Mouse (Mus musculus) kidney, postnatal 0 days (tissue): Measurements from ENCODE around the gene P4ha2. TPM values are rescaled to one million over a fixed set of nuclear protein-coding genes. Genes with fewer than 3 reads are reported as not detected.

Experiments
- ATAC-seq: fragments of 200-750 bp; cut with Nextera tagmentation; replicated peaks from 2 replicates; pipeline ENCODE4 v1.8.0; 2017; ENCODE audit warnings: low read depth, moderate number of reproducible peaks, moderate TSS enrichment, moderate library complexity; ENCODE audit not compliant: low FRiP score
- DNase-seq: peaks from one replicate; pipeline ENCODE4 v3.0.0-alpha.2; 2016; ENCODE audit warnings: low spot score
- H3K27ac ChIP-seq: fragments of 300-500 bp; sonication (generic); 2 replicates; pipeline ENCODE4 v1.5.1; 2014; ENCODE audit warnings: mild to moderate bottlenecking
- H3K27me3 ChIP-seq: fragments of 300-500 bp; sonication (generic); 2 replicates; pipeline ENCODE4 v1.6.1; 2014; ENCODE audit warnings: low read length, mixed read lengths; ENCODE audit not compliant: insufficient read depth
- H3K36me3 ChIP-seq: fragments of 300-500 bp; sonication (generic); 2 replicates; pipeline ENCODE4 v1.6.1; 2014; ENCODE audit warnings: low read length, mixed read lengths; ENCODE audit not compliant: insufficient read depth
- H3K4me1 ChIP-seq: fragments of 300-500 bp; sonication (generic); replicated peaks from 2 replicates; pipeline ENCODE4 v1.6.1; 2014; ENCODE audit warnings: antibody characterized with exemption, low read length, mixed read lengths; ENCODE audit not compliant: insufficient read depth
- H3K4me2 ChIP-seq: fragments of 300-500 bp; sonication (generic); 2 replicates; pipeline ENCODE4 v1.6.1; 2014; ENCODE audit warnings: mild to moderate bottlenecking, low read length, moderate library complexity, mixed read lengths
- H3K4me3 ChIP-seq: fragments of 300-500 bp; sonication (generic); replicated peaks from 2 replicates; pipeline ENCODE4 v1.5.1; 2014; ENCODE audit warnings: low read depth, low read length
- H3K9ac ChIP-seq: fragments of 300-500 bp; sonication (generic); 2 replicates; pipeline ENCODE4 v1.6.1; 2014; ENCODE audit warnings: low read depth, low read length
- H3K9me3 ChIP-seq: fragments of 300-500 bp; sonication (generic); replicated peaks from 2 replicates; pipeline ENCODE4 v1.6.1; 2016; ENCODE audit warnings: low read length, inconsistent platforms, mixed read lengths
- CTCF ChIP-seq: IDR thresholded peaks from 2 replicates; pipeline ENCODE4 v1.5.1; 2016; ENCODE audit warnings: antibody characterized with exemption, low read depth, mild to moderate bottlenecking, moderate library complexity
- WGBS: fragments of 180-500 bp; shearing (Covaris S2); extraction: QIAGEN DNeasy Blood & Tissue Kit; methylation state at CpG from one replicate; pipeline ENCODE4 v1.1.7; 2014; 5-methylcytosine and 5-hydroxymethylcytosine counted together
- polyA plus RNA-seq: library from polyadenylated mRNA; unstranded; fragments of >200 nt; fragmentation: Nextera tagmentation; extraction: Ambion mirVana; gene quantifications from 2 replicates; pipeline ENCODE4 v1.2.1, GENCODE M21; 2015

Gene P4ha2
- polyA plus RNA-seq, 1 experiment from 2014 or later: 11.2 TPM

DNA sequence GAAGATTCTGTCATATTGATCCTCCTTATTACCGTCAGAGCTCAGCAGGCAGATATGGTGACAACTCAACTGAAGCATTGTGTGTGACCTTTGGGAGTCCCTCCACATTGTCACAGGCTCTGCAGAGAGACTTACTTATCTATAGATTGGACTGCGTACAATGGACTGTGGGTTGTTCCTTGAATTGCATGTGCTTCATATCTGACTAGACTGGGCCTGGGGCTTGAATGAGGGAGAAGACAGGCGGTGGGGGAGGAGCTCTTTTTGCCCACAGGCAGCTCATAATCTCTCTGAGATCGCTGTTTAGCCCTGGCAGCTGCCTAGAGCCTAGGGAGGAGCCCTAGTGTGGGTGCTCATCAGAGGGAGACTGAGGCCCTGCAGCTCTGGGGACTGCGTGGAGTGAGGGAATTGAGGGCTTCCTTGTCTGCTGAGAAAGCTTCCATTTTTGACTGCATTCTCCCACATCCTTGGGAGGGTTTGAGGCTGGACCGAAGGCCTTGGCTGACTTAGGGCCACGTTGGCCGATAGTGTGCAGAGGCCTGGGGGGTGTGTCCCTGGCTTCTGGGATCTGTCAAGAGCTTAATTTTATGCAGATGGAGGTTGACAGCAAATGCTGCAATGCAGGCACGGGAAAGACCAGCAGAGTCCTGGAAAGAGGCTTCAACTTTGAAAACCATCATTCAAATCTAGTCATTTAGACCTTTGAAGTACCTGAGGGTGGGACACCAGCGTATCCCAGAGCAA is 3.0 kb downstream of the P4ha2 start:
- no peaks in the 10 kb centered on the region for H3K27me3 ChIP-seq
- peaks cover 8% of the 10 kb centered on the region; the same call in 1 of the 2 replicates for H3K4me1 ChIP-seq
- no peak for DNase-seq
- no peak overlapping the region for H3K9ac ChIP-seq
- no peaks in the 10 kb centered on the region for H3K36me3 ChIP-seq
- no peaks in the 10 kb centered on the region for H3K9me3 ChIP-seq
- TF ChIP-seq CTCF: no peak
- no peak overlapping the region for H3K27ac ChIP-seq
- ATAC-seq: no peak
- WGBS: 76% methylated on average over 10 of the region's 10 CpGs
- no peak overlapping the region for H3K4me2 ChIP-seq
- H3K4me3 ChIP-seq: no peak overlapping the region

DNA sequence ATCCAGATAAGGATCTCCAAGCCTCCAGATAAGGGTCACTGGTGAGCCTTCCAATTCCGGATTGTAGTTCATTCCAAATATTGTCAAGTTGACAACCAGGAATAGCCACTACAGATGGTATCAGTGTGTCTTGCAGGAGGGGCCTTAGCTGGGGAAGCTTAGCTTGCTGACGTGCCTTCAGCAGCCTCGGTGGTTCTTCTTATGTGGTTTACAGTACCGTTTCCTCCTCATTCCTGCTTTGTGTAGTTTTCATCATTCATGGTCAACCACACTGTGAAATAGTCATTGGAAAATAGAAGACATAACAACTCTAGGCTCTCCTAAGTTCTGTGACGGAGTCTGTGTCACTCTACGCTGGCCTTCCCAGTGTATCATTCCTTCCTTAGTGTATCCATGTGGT is 5.1 kb downstream of the P4ha2 start:
- Histone ChIP-seq H3K4me3 (no peak overlapping the region), H3K27ac (no peak overlapping the region), H3K27me3 (no peaks in the 10 kb centered on the region), H3K9ac (no peak overlapping the region), H3K9me3 (no peaks in the 10 kb centered on the region), H3K4me1 (peaks cover 8% of the 10 kb centered on the region; the same call in 1 of the 2 replicates), H3K4me2 (no peak overlapping the region), H3K36me3 (no peaks in the 10 kb centered on the region)
- no peak for ATAC-seq
- 85% methylated on average over 6 of the region's 6 CpGs for WGBS
- TF ChIP-seq CTCF: no peak
- DNase-seq: no peak

DNA sequence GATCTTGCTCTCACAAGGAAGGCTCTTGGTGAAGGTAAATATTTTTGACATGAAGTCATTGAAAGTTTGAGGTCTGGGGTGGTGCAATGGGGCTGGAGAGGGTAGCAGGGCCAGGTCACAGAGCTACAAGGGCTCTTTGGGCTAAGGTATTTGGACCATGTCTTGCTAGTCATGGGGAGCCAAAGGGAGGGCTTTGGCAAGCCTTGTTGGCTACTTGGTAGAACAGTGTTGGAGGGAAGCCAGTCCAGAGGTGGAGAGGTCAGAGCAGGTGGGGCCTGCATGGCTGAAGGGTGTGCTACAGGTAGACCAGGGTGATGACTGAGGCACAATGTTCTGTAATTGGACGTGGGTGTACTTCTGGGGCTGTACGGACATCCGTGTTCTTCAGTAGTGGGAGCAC is 6.8 kb downstream of the P4ha2 start:
- H3K4me1 ChIP-seq: no peaks in the 10 kb centered on the region
- H3K4me2 ChIP-seq: no peak overlapping the region
- no peak overlapping the region for H3K27ac ChIP-seq
- no peaks in the 10 kb centered on the region for H3K27me3 ChIP-seq
- H3K4me3 ChIP-seq: no peak overlapping the region
- WGBS: 94% methylated on average over 3 of the region's 3 CpGs
- H3K9me3 ChIP-seq: no peaks in the 10 kb centered on the region
- ATAC-seq (no peak), DNase-seq (no peak)
- H3K9ac ChIP-seq: no peak overlapping the region
- no peak for TF ChIP-seq CTCF
- H3K36me3 ChIP-seq: no peaks in the 10 kb centered on the region

DNA sequence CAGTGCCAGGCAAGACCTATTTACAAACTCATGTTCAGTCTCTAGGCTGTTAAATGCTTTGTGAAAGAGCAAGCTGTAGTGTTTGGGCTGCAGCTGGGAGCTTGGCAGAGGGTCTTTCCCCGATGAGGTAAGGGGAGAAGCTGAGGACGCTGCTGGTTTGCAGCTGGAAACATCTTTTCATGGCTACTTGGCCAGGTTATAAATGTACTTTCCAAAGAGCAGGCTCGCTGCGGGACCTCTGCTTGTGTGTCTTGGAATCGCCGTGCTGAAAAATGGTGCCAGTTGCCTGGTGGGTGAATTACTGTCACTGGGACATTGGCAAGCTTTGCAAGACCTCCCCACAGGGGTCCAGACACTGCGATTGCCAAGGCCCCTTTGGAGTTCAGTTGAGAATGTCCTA is 7.3 kb downstream of the P4ha2 start:
- ATAC-seq: no peak
- no peak overlapping the region for H3K9ac ChIP-seq
- TF ChIP-seq CTCF: no peak
- no peaks in the 10 kb centered on the region for H3K36me3 ChIP-seq
- no peaks in the 10 kb centered on the region for H3K9me3 ChIP-seq
- H3K4me3 ChIP-seq: no peak overlapping the region
- no peak overlapping the region for H3K27ac ChIP-seq
- no peak overlapping the region for H3K4me2 ChIP-seq
- 88% methylated on average over 7 of the region's 7 CpGs for WGBS
- no peak for DNase-seq
- H3K4me1 ChIP-seq: no peaks in the 10 kb centered on the region
- H3K27me3 ChIP-seq: no peaks in the 10 kb centered on the region

DNA sequence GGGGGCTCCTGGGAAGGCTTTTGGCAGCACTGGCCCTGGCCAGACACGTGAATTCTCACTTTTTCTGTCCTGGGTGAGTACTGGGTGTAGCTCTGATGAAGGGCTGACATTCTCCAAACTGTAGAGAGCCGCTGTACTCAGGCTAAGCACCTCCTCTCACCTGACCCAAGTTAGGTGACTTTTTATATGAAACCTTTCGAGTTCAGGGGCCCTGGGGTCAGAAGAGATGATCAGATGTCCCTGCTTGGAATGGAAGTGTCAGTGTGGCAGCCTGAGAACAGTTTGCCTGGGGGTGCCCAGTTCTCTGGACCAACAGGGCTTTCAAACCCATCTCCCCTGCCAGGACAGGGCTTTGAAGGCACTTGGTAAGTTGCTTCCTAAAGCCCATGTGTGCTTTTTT is 8.2 kb downstream of the P4ha2 start:
- no peak for ATAC-seq
- no peak overlapping the region for H3K4me3 ChIP-seq
- WGBS: 72% methylated on average over 3 of the region's 3 CpGs

DNA sequence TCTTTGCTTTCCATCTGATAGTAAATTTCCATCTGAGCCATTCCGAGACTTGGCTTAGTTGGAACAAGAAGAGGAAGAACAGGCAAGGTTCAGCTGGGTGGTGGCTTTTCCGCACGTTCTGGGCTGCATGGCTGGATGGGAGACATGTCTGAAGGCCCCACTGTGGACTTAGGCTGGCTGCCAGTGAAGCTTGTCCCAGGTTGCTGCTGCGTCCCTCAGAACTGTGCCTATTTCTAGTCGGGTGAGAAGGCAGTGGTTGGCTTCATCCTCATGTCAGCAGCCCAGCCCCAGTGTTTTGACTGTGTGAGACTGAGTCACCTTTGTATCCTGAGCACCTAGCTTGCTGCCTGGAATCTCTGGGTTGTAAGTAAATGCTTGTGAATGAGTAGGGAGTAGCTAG is 9.0 kb downstream of the P4ha2 start:
- DNase-seq (no peak), ATAC-seq (no peak)
- no peak overlapping the region for H3K4me3 ChIP-seq
- H3K36me3 ChIP-seq: no peaks in the 10 kb centered on the region
- H3K9ac ChIP-seq: no peak overlapping the region
- H3K4me2 ChIP-seq: no peak overlapping the region
- WGBS: 65% methylated on average over 5 of the region's 5 CpGs
- TF ChIP-seq CTCF: no peak
- no peak overlapping the region for H3K27ac ChIP-seq
- H3K4me1 ChIP-seq: peaks cover 14% of the 10 kb centered on the region
- H3K27me3 ChIP-seq: no peaks in the 10 kb centered on the region
- no peaks in the 10 kb centered on the region for H3K9me3 ChIP-seq

More for the DNA sequence above, 8.2 kb downstream of the P4ha2 start:
- TF ChIP-seq CTCF: no peak
- Histone ChIP-seq H3K27me3 (no peaks in the 10 kb centered on the region), H3K4me1 (peaks cover 7% of the 10 kb centered on the region), H3K4me2 (no peak overlapping the region), H3K9ac (no peak overlapping the region), H3K36me3 (no peaks in the 10 kb centered on the region), H3K9me3 (no peaks in the 10 kb centered on the region), H3K27ac (no peak overlapping the region)
- DNase-seq: no peak

DNA sequence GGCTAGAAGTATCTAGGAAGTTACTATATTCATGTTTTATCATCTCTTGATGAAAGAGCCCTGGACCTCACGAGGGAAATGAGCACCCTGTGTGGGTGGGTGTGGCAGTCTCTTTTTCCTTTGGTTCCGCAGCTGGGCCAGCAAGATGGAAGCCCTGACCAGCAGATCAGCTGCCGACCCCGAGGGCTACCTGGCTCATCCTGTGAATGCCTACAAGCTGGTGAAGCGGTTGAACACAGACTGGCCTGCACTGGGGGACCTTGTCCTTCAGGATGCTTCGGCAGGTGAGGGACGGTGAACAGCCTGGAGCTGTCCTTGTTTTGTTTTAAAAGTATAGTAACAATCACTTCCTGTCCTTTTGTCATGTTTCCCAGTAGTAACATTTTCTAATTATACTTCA is 11.4 kb downstream of the P4ha2 start:
- no peak overlapping the region for H3K9ac ChIP-seq
- 79% methylated on average over 7 of the region's 7 CpGs for WGBS
- ATAC-seq (no peak), DNase-seq (no peak)
- no peaks in the 10 kb centered on the region for H3K9me3 ChIP-seq
- H3K27me3 ChIP-seq: no peaks in the 10 kb centered on the region
- H3K4me2 ChIP-seq: no peak overlapping the region
- H3K36me3 ChIP-seq: no peaks in the 10 kb centered on the region
- H3K4me1 ChIP-seq: peaks cover 14% of the 10 kb centered on the region
- TF ChIP-seq CTCF: no peak
- H3K4me3 ChIP-seq: no peak overlapping the region
- no peak overlapping the region for H3K27ac ChIP-seq
